Mouse (Mus musculus) CD4-positive naive resting alpha-beta T cell, adult 76 days (primary cell): ENCODE results near the gene Dock2. TPM values are rescaled to one million over a fixed set of nuclear protein-coding genes. Genes with fewer than 3 reads are reported as not detected.

ENCODE experiments used
- total RNA-seq: library from RNA; stranded (reverse); gene quantifications from one replicate; pipeline ENCODE4 v1.2.4, GENCODE M21; 2023

Dock2 gene
- total RNA-seq = 590 TPM

GRCm38 (mm10) chr11:34783587-34784043, at the start of gene Dock2:
Gene Dock2, minus strand, starts transcription at chr11:34783892.

GRCm38 (mm10) chr11:34314534-34315379, 468.9 kb downstream of the Dock2 start, which contains the start of gene Fam196b:
Gene Fam196b, plus strand, starts transcription at chr11:34314822.

GRCm38 (mm10) chr11:34207989-34208388, 575.7 kb downstream of the Dock2 start, which contains the start of gene Foxi1:
Gene Foxi1, minus strand, starts transcription at chr11:34208089.

Other genes with a start within 250 kb of the Dock2 start
- 1.1 TPM for gene Spdl1, start 49.7 kb upstream of the Dock2 start, total RNA-seq